Mouse (Mus musculus) kidney, adult 2 months (tissue): ENCODE results near the gene Gabarapl1.

Source experiments
- CTCF ChIP-seq: fragments of 200-500 bp; conservative IDR thresholded peaks from 2 replicates; pipeline ENCODE4 v1.5.1; 2011; ENCODE audit warnings: low read depth, mild to moderate bottlenecking, control low read depth, low read length, moderate library complexity, mixed read lengths; ENCODE audit not compliant: insufficient read depth, insufficient read length
- POLR2A ChIP-seq: fragments of 200-500 bp; IDR thresholded peaks from one replicate; pipeline ENCODE4 v1.6.1; 2011; ENCODE audit warnings: low read depth, low read length, control low read depth

- no peak for TF ChIP-seq CTCF
- TF ChIP-seq POLR2A, result no peak
These were observed 58.5 kb downstream of the Gabarapl1 start, which contains the start of gene Klrd1 for GRCm38 (mm10) chr6:129591508-129591907.
